Mouse (Mus musculus) forebrain, embryonic 16.5 days (tissue): ENCODE results near the gene Ntn1. TPM values are rescaled to one million over a fixed set of nuclear protein-coding genes. Genes with fewer than 3 reads are reported as not detected.

ENCODE experiments used
- ATAC-seq: fragments of 200-750 bp; cut with Nextera tagmentation; 2 replicates; pipeline ENCODE4 v1.8.0; 2017; ENCODE audit warnings: mild to moderate bottlenecking, moderate library complexity
- H3K27ac ChIP-seq: fragments of 300-500 bp; sonication (generic); 2 replicates; pipeline ENCODE4 v1.5.1; 2014; ENCODE audit warnings: low read length, control low read depth
- H3K27me3 ChIP-seq: fragments of 300-500 bp; sonication (generic); replicated peaks from 2 replicates; pipeline ENCODE4 v1.6.1; 2014; ENCODE audit warnings: low read length; ENCODE audit not compliant: control insufficient read depth, insufficient read depth
- H3K36me3 ChIP-seq: fragments of 300-500 bp; sonication (generic); 2 replicates; pipeline ENCODE4 v1.6.1; 2014; ENCODE audit not compliant: control insufficient read depth, insufficient read depth
- H3K4me1 ChIP-seq: fragments of 300-500 bp; sonication (generic); replicated peaks from 2 replicates; pipeline ENCODE4 v1.6.1; 2014; ENCODE audit warnings: low read length; ENCODE audit not compliant: control insufficient read depth, insufficient read depth
- H3K4me2 ChIP-seq: fragments of 300-500 bp; sonication (generic); 2 replicates; pipeline ENCODE4 v1.6.1; 2014; ENCODE audit warnings: mild to moderate bottlenecking, low read length, control low read depth
- H3K4me3 ChIP-seq: fragments of 300-500 bp; sonication (generic); replicated peaks from 2 replicates; pipeline ENCODE4 v1.5.1; 2014; ENCODE audit warnings: mild to moderate bottlenecking, low read length, control low read depth
- H3K9ac ChIP-seq: fragments of 300-500 bp; sonication (generic); replicated peaks from 2 replicates; pipeline ENCODE4 v1.6.1; 2014; ENCODE audit warnings: low read depth, low read length, control low read depth
- H3K9me3 ChIP-seq: fragments of 300-500 bp; sonication (generic); 2 replicates; pipeline ENCODE4 v1.6.1; 2016; ENCODE audit warnings: low read length; ENCODE audit not compliant: control insufficient read depth
- WGBS: fragments of 180-500 bp; shearing (Covaris S2); extraction: QIAGEN DNeasy Blood & Tissue Kit; methylation state at CpG from one replicate; pipeline ENCODE4 v1.1.7; 2014; 5-methylcytosine and 5-hydroxymethylcytosine counted together
- polyA plus RNA-seq: library from polyadenylated mRNA; unstranded; fragments of >200 nt; fragmentation: Nextera tagmentation; extraction: Ambion mirVana; gene quantifications from 2 replicates; pipeline ENCODE4 v1.2.1, GENCODE M21; 2015

Ntn1 gene
- polyA plus RNA-seq, 1 experiment from 2014 or later: 9.4 TPM

- peak; percentile 92 for ATAC-seq
- 0 out of 2 replicates have a peak overlapping the region, but pooled peaks have one; percentile 10 for H3K27ac ChIP-seq
- H3K27me3 ChIP-seq: peaks cover 30% of the 10 kb centered on the region
These were observed 1.0 kb downstream of the Ntn1 start for GRCm38 (mm10) chr11:68399548-68400020.

GRCm38 (mm10) chr11:68398891-68399547, 1.6 kb downstream of the Ntn1 start:
- WGBS: 10% methylated on average over 24 of the region's 24 CpGs
- Histone ChIP-seq H3K9me3 (no peaks in the 10 kb centered on the region), H3K4me3 (peak overlapping the region; percentile 59), H3K36me3 (no peaks in the 10 kb centered on the region), H3K27me3 (peaks cover 30% of the 10 kb centered on the region), H3K9ac (peak overlapping the region; percentile 62), H3K4me2 (peak overlapping the region; percentile 99), H3K4me1 (peaks cover 19% of the 10 kb centered on the region), H3K27ac (no peak overlapping the region)
- ATAC-seq: 0 out of 2 replicates have a peak, but pooled peaks have one; percentile 14

More at GRCm38 (mm10) chr11:68399548-68400020, 1.0 kb downstream of the Ntn1 start:
- Histone ChIP-seq H3K9me3 (no peaks in the 10 kb centered on the region), H3K4me1 (peaks cover 19% of the 10 kb centered on the region), H3K9ac (peak overlapping the region; percentile 62), H3K36me3 (no peaks in the 10 kb centered on the region), H3K4me2 (peak overlapping the region; percentile 99), H3K4me3 (peak overlapping the region; percentile 59)
- under 1% methylated on average over 43 of the region's 47 CpGs for WGBS

- Histone ChIP-seq H3K4me3 (no peak overlapping the region), H3K4me2 (no peak overlapping the region), H3K36me3 (no peaks in the 10 kb centered on the region), H3K9me3 (no peaks in the 10 kb centered on the region), H3K27me3 (peaks cover 41% of the 10 kb centered on the region), H3K9ac (no peak overlapping the region), H3K4me1 (peaks cover 19% of the 10 kb centered on the region), H3K27ac (no peak overlapping the region)
- WGBS: 70% methylated on average over 5 of the region's 5 CpGs
- ATAC-seq: no peak
These were observed 5.1 kb downstream of the Ntn1 start for GRCm38 (mm10) chr11:68395546-68395945.

- Histone ChIP-seq H3K4me3 (no peak overlapping the region), H3K4me2 (no peak overlapping the region), H3K4me1 (peaks cover 15% of the 10 kb centered on the region), H3K9ac (no peak overlapping the region), H3K27ac (no peak overlapping the region), H3K9me3 (no peaks in the 10 kb centered on the region), H3K27me3 (peaks cover 46% of the 10 kb centered on the region), H3K36me3 (no peaks in the 10 kb centered on the region)
- no peak for ATAC-seq
- 50% methylated on average over 4 of the region's 4 CpGs for whole genome bisulfite sequencing
These were observed 5.9 kb downstream of the Ntn1 start for GRCm38 (mm10) chr11:68394749-68395148.

- peaks cover 50% of the 10 kb centered on the region for H3K27me3 ChIP-seq
- no peak for ATAC-seq
- H3K9me3 ChIP-seq: no peaks in the 10 kb centered on the region
- no peak overlapping the region for H3K4me2 ChIP-seq
- WGBS: 45% methylated on average over 2 of the region's 2 CpGs
- peaks cover 11% of the 10 kb centered on the region for H3K4me1 ChIP-seq
- H3K4me3 ChIP-seq: no peak overlapping the region
- H3K27ac ChIP-seq: no peak overlapping the region
- H3K36me3 ChIP-seq: no peaks in the 10 kb centered on the region
- H3K9ac ChIP-seq: no peak overlapping the region
These were observed 6.6 kb downstream of the Ntn1 start for GRCm38 (mm10) chr11:68393897-68394490.

GRCm38 (mm10) chr11:68390381-68391287, 10.0 kb downstream of the Ntn1 start:
- 20% methylated on average over 19 of the region's 19 CpGs for WGBS
- no peak for ATAC-seq
- H3K4me3 ChIP-seq: no peak overlapping the region
- peaks cover 23% of the 10 kb centered on the region for H3K4me1 ChIP-seq
- H3K27me3 ChIP-seq: peaks cover 45% of the 10 kb centered on the region
- no peak overlapping the region for H3K9ac ChIP-seq
- H3K9me3 ChIP-seq: no peaks in the 10 kb centered on the region
- no peak overlapping the region for H3K27ac ChIP-seq
- no peaks in the 10 kb centered on the region for H3K36me3 ChIP-seq
- no peak overlapping the region for H3K4me2 ChIP-seq

GRCm38 (mm10) chr11:68389621-68390020, 11.0 kb downstream of the Ntn1 start:
- Histone ChIP-seq H3K4me3 (no peak overlapping the region), H3K4me1 (peaks cover 33% of the 10 kb centered on the region), H3K36me3 (no peaks in the 10 kb centered on the region), H3K27ac (no peak overlapping the region), H3K4me2 (no peak overlapping the region), H3K27me3 (peaks cover 49% of the 10 kb centered on the region), H3K9ac (no peak overlapping the region), H3K9me3 (no peaks in the 10 kb centered on the region)
- WGBS: 4% methylated on average over 8 of the region's 8 CpGs
- ATAC-seq: no peak

- Histone ChIP-seq H3K4me3 (no peak overlapping the region), H3K36me3 (no peaks in the 10 kb centered on the region), H3K4me1 (peaks cover 36% of the 10 kb centered on the region), H3K9me3 (no peaks in the 10 kb centered on the region), H3K4me2 (no peak overlapping the region), H3K27ac (no peak overlapping the region), H3K27me3 (peaks cover 49% of the 10 kb centered on the region), H3K9ac (no peak overlapping the region)
- WGBS: 46% methylated on average over 1 of the region's 1 CpGs
- no peak for ATAC-seq
These were observed 12.0 kb downstream of the Ntn1 start for GRCm38 (mm10) chr11:68388655-68389015.
